Mouse (Mus musculus): ENCODE results near the gene Vps26c.

The Vps26c gene

GRCm38 (mm10) chr16:94526344-94527151 lies at the start of gene Vps26c:
Gene Vps26c (minus strand): TSS chr16:94526830.
- peak; percentile 99 for DNase-seq (ENCODE audit: low read depth)

GRCm38 (mm10) chr16:94575757-94576156 lies 49.1 kb upstream of the Vps26c start:
- DNase-seq (ENCODE audit: low read depth) = no peak

- DNase-seq (ENCODE audit: low read depth) = no peak
Observed at GRCm38 (mm10) chr16:94574718-94575094, 48.1 kb upstream of the Vps26c start.

- DNase-seq (ENCODE audit: low read depth) = peak; percentile 42
Observed at GRCm38 (mm10) chr16:94574025-94574717, 47.5 kb upstream of the Vps26c start.

GRCm38 (mm10) chr16:94572422-94572821 lies 45.8 kb upstream of the Vps26c start:
- DNase-seq (ENCODE audit: low read depth) = peak; percentile 38

GRCm38 (mm10) chr16:94571111-94571993 lies 44.7 kb upstream of the Vps26c start:
- DNase-seq (ENCODE audit: low read depth) = peak; percentile 59

GRCm38 (mm10) chr16:94570361-94571041 lies 43.9 kb upstream of the Vps26c start:
- DNase-seq (ENCODE audit: low read depth) = peak; percentile 66

- peak; percentile 100 for DNase-seq (ENCODE audit: low read depth)
Observed at GRCm38 (mm10) chr16:94569229-94570176, 42.9 kb upstream of the Vps26c start, which contains the start of gene Dyrk1a. Gene Dyrk1a (plus strand): TSS chr16:94570010.

GRCm38 (mm10) chr16:94568335-94569228 lies 42.0 kb upstream of the Vps26c start:
- DNase-seq (ENCODE audit: low read depth) = peak; percentile 58

- no peak for DNase-seq (ENCODE audit: low read depth)
Observed at GRCm38 (mm10) chr16:94567751-94568150, 41.1 kb upstream of the Vps26c start.

GRCm38 (mm10) chr16:94566834-94567585 lies 40.4 kb upstream of the Vps26c start:
- DNase-seq (ENCODE audit: low read depth) = no peak

- DNase-seq (ENCODE audit: low read depth) = no peak
Observed at GRCm38 (mm10) chr16:94566124-94566523, 39.5 kb upstream of the Vps26c start.

GRCm38 (mm10) chr16:94560618-94561017 lies 34.0 kb upstream of the Vps26c start:
- no peak for DNase-seq (ENCODE audit: low read depth)

- no peak for DNase-seq (ENCODE audit: low read depth)
Observed at GRCm38 (mm10) chr16:94559782-94560181, 33.2 kb upstream of the Vps26c start.

- no peak for DNase-seq (ENCODE audit: low read depth)
Observed at GRCm38 (mm10) chr16:94559282-94559681, 32.7 kb upstream of the Vps26c start.

- no peak for DNase-seq (ENCODE audit: low read depth)
Observed at GRCm38 (mm10) chr16:94556228-94556627, 29.6 kb upstream of the Vps26c start.

- DNase-seq (ENCODE audit: low read depth) = no peak
Observed at GRCm38 (mm10) chr16:94555346-94555745, 28.7 kb upstream of the Vps26c start.

GRCm38 (mm10) chr16:94551934-94552333 lies 25.3 kb upstream of the Vps26c start:
- no peak for DNase-seq (ENCODE audit: low read depth)

- no peak for DNase-seq (ENCODE audit: low read depth)
Observed at GRCm38 (mm10) chr16:94549813-94550212, 23.2 kb upstream of the Vps26c start.
